Mouse (Mus musculus) intestine, embryonic 14.5 days (tissue): Measurements from ENCODE around the gene Lcp2. TPM values are rescaled to one million over a fixed set of nuclear protein-coding genes. Genes with fewer than 3 reads are reported as not detected.

ENCODE experiments used
- polyA plus RNA-seq: library from polyadenylated mRNA; unstranded; fragments of >200 nt; fragmentation: Nextera tagmentation; extraction: Ambion mirVana; gene quantifications from 2 replicates; pipeline ENCODE4 v1.2.1, GENCODE M21; 2014

The Lcp2 gene
- polyA plus RNA-seq, 1 experiment from 2014 or later: 3.6 TPM

Other genes starting within 250 kb of the Lcp2 start
- 2.0 and 2.5 TPM in 2 replicates for gene Kcnmb1, start 83.9 kb upstream of the Lcp2 start, polyA plus RNA-seq
- gene Kcnip1, start 53.8 kb upstream of the Lcp2 start, polyA plus RNA-seq: 13.1 and 17.7 TPM in 2 replicates
- gene 4930469K13Rik, start 51.6 kb downstream of the Lcp2 start, polyA plus RNA-seq: 0.74 and 0.85 TPM in 2 replicates
- not detected in 2 replicates for gene Foxi1, start 161.2 kb downstream of the Lcp2 start, polyA plus RNA-seq